Mouse (Mus musculus) forebrain, postnatal 0 days (tissue): ENCODE measurements at regions not wholly inside any gene's neighbourhood (a gene's known extent, or its start where the extent isn't known, plus 50 kb on each side); places are given as distances from the start of the nearest gene placed in this dataset.

Experiments
- ATAC-seq: fragments of 200-750 bp; cut with Nextera tagmentation; 2 replicates; pipeline ENCODE4 v1.8.0; 2017; ENCODE audit warnings: mild to moderate bottlenecking, moderate library complexity
- DNase-seq: peaks from one replicate; pipeline ENCODE4 v3.0.0-alpha.2; 2015
- H3K27ac ChIP-seq: fragments of 300-500 bp; sonication (generic); 2 replicates; pipeline ENCODE4 v1.5.1; 2014; ENCODE audit warnings: low read depth, mild to moderate bottlenecking, antibody characterized with exemption, low read length, moderate library complexity, mixed read lengths
- H3K27me3 ChIP-seq: fragments of 300-500 bp; sonication (generic); 2 replicates; pipeline ENCODE4 v1.6.1; 2014; ENCODE audit warnings: mild to moderate bottlenecking, low read length, mixed read lengths; ENCODE audit not compliant: insufficient read depth
- H3K36me3 ChIP-seq: fragments of 300-500 bp; sonication (generic); 2 replicates; pipeline ENCODE4 v1.6.1; 2014; ENCODE audit warnings: mild to moderate bottlenecking, moderate library complexity; ENCODE audit not compliant: insufficient read depth
- H3K4me1 ChIP-seq: fragments of 300-500 bp; sonication (generic); 2 replicates; pipeline ENCODE4 v1.6.1; 2014; ENCODE audit warnings: antibody characterized with exemption; ENCODE audit not compliant: insufficient read depth
- H3K4me2 ChIP-seq: fragments of 300-500 bp; sonication (generic); 2 replicates; pipeline ENCODE4 v1.6.1; 2014; ENCODE audit warnings: low read depth, mild to moderate bottlenecking, moderate library complexity
- H3K4me3 ChIP-seq: fragments of 300-500 bp; sonication (generic); 2 replicates; pipeline ENCODE4 v1.5.1; 2014; ENCODE audit warnings: low read depth, low read length, mixed read lengths
- H3K9ac ChIP-seq: fragments of 300-500 bp; sonication (generic); 2 replicates; pipeline ENCODE4 v1.6.1; 2014; ENCODE audit warnings: mild to moderate bottlenecking
- H3K9me3 ChIP-seq: fragments of 300-500 bp; sonication (generic); 2 replicates; pipeline ENCODE4 v1.6.1; 2016; ENCODE audit warnings: low read length
- CTCF ChIP-seq: sonication (generic); IDR thresholded peaks from 2 replicates; pipeline ENCODE4 v1.5.1; 2016; ENCODE audit warnings: antibody characterized with exemption, control low read depth, low read depth
- WGBS: fragments of 180-500 bp; shearing (Covaris S2); extraction: QIAGEN DNeasy Blood & Tissue Kit; methylation state at CpG from one replicate; pipeline ENCODE4 v1.1.7; 2014; 5-methylcytosine and 5-hydroxymethylcytosine counted together

- no peaks in the 10 kb centered on the region for H3K27me3 ChIP-seq
- H3K4me2 ChIP-seq: no peak overlapping the region
- no peaks in the 10 kb centered on the region for H3K9me3 ChIP-seq
- no peak for DNase-seq
- H3K4me3 ChIP-seq: no peak overlapping the region
- no peak overlapping the region for H3K9ac ChIP-seq
- no peak for TF ChIP-seq CTCF
- no peaks in the 10 kb centered on the region for H3K36me3 ChIP-seq
- ATAC-seq: no peak
- 92% methylated on average over 2 of the region's 2 CpGs for WGBS
- H3K27ac ChIP-seq: no peak overlapping the region
- no peaks in the 10 kb centered on the region for H3K4me1 ChIP-seq
Observed at GRCm38 (mm10) chr12:11751471-11751870, 295.6 kb downstream of the Rad51ap2 start.

- H3K36me3 ChIP-seq: no peaks in the 10 kb centered on the region
- no peak overlapping the region for H3K9ac ChIP-seq
- H3K4me1 ChIP-seq: no peaks in the 10 kb centered on the region
- no peaks in the 10 kb centered on the region for H3K27me3 ChIP-seq
- no peak for DNase-seq
- no peak for TF ChIP-seq CTCF
- no peak overlapping the region for H3K4me2 ChIP-seq
- no peak overlapping the region for H3K4me3 ChIP-seq
- no peak for ATAC-seq
- H3K9me3 ChIP-seq: no peaks in the 10 kb centered on the region
- H3K27ac ChIP-seq: no peak overlapping the region
Observed at GRCm38 (mm10) chr12:11754184-11754907, 298.5 kb downstream of the Rad51ap2 start.

GRCm38 (mm10) chr12:11802326-11802725 is 346.4 kb downstream of the Rad51ap2 start:
- no peak for ATAC-seq
- Histone ChIP-seq H3K27ac (no peak overlapping the region), H3K36me3 (no peaks in the 10 kb centered on the region), H3K9ac (no peak overlapping the region), H3K4me2 (no peak overlapping the region), H3K4me3 (no peak overlapping the region), H3K27me3 (no peaks in the 10 kb centered on the region), H3K9me3 (no peaks in the 10 kb centered on the region), H3K4me1 (no peaks in the 10 kb centered on the region)
- 67% methylated on average over 2 of the region's 2 CpGs for WGBS
- no peak for TF ChIP-seq CTCF
- DNase-seq: no peak

- DNase-seq: no peak
- H3K9me3 ChIP-seq: no peaks in the 10 kb centered on the region
- 70% methylated on average over 1 of the region's 1 CpGs for WGBS
- no peaks in the 10 kb centered on the region for H3K4me1 ChIP-seq
- H3K27ac ChIP-seq: no peak overlapping the region
- H3K4me2 ChIP-seq: no peak overlapping the region
- no peak overlapping the region for H3K9ac ChIP-seq
- H3K27me3 ChIP-seq: no peaks in the 10 kb centered on the region
- no peak for ATAC-seq
- no peak overlapping the region for H3K4me3 ChIP-seq
- no peaks in the 10 kb centered on the region for H3K36me3 ChIP-seq
- TF ChIP-seq CTCF: no peak
Observed at GRCm38 (mm10) chr12:11803162-11803561, 347.3 kb downstream of the Rad51ap2 start.

- no peaks in the 10 kb centered on the region for H3K36me3 ChIP-seq
- H3K9ac ChIP-seq: no peak overlapping the region
- H3K4me3 ChIP-seq: no peak overlapping the region
- no peaks in the 10 kb centered on the region for H3K9me3 ChIP-seq
- ATAC-seq (peak; percentile 51; the same call in 1 of the 2 replicates), DNase-seq (peak; percentile 9)
- no peak overlapping the region for H3K4me2 ChIP-seq
- H3K4me1 ChIP-seq: no peaks in the 10 kb centered on the region
- TF ChIP-seq CTCF: no peak
- no peaks in the 10 kb centered on the region for H3K27me3 ChIP-seq
- no peak overlapping the region for H3K27ac ChIP-seq
Observed at GRCm38 (mm10) chr12:11829701-11830100, 373.8 kb downstream of the Rad51ap2 start.

GRCm38 (mm10) chr12:11831292-11831691 is 375.4 kb downstream of the Rad51ap2 start:
- Histone ChIP-seq H3K27ac (no peak overlapping the region), H3K4me3 (no peak overlapping the region), H3K9ac (no peak overlapping the region), H3K9me3 (no peaks in the 10 kb centered on the region), H3K36me3 (no peaks in the 10 kb centered on the region), H3K4me2 (no peak overlapping the region), H3K4me1 (no peaks in the 10 kb centered on the region), H3K27me3 (no peaks in the 10 kb centered on the region)
- 45% methylated on average over 5 of the region's 5 CpGs for WGBS
- ATAC-seq (no peak), DNase-seq (no peak)
- TF ChIP-seq CTCF: no peak

GRCm38 (mm10) chr12:11837819-11838472 is 382.1 kb downstream of the Rad51ap2 start:
- TF ChIP-seq CTCF: no peak
- H3K27ac ChIP-seq: no peak overlapping the region
- no peak overlapping the region for H3K4me3 ChIP-seq
- H3K4me1 ChIP-seq: no peaks in the 10 kb centered on the region
- no peaks in the 10 kb centered on the region for H3K27me3 ChIP-seq
- ATAC-seq (peak; percentile 60), DNase-seq (peak; percentile 10)
- H3K36me3 ChIP-seq: no peaks in the 10 kb centered on the region
- H3K9ac ChIP-seq: no peak overlapping the region
- H3K9me3 ChIP-seq: no peaks in the 10 kb centered on the region
- WGBS: 53% methylated on average over 3 of the region's 3 CpGs
- no peak overlapping the region for H3K4me2 ChIP-seq
